Mouse (Mus musculus) spleen, adult 2 months (tissue): ENCODE measurements around the gene Txnrd3. TPM values are rescaled to one million over a fixed set of nuclear protein-coding genes. Genes with fewer than 3 reads are reported as not detected.
A peak's percentile ranks its signal among the peaks of the same experiment; 100 is the strongest.

ENCODE experiments used
- DNase-seq, 2 experiments: peaks; one replicate each; pipeline versions ENCODE4 v3.0.0 to v3.0.0-alpha.2; 2012 to 2021; ENCODE audit warnings: low spot score in 2 of 2, low read depth in 1 of 2
- H3K27ac ChIP-seq: fragments of 200-500 bp; 2 replicates; pipeline ENCODE4 v1.5.1; 2012; ENCODE audit warnings: low read length, inconsistent platforms; ENCODE audit not compliant: insufficient read depth
- H3K27me3 ChIP-seq: fragments of 200-500 bp; 2 replicates; pipeline ENCODE4 v1.6.1; 2012; ENCODE audit warnings: mild to moderate bottlenecking, moderate library complexity, low read length, inconsistent platforms; ENCODE audit not compliant: control insufficient read depth, insufficient read depth
- H3K36me3 ChIP-seq: fragments of 200-500 bp; 2 replicates; pipeline ENCODE4 v1.6.1; 2012; ENCODE audit warnings: mild to moderate bottlenecking, low read length, inconsistent platforms; ENCODE audit not compliant: control insufficient read depth, insufficient read depth
- H3K4me1 ChIP-seq: fragments of 200-500 bp; 2 replicates; pipeline ENCODE4 v1.6.1; 2011; ENCODE audit warnings: inconsistent platforms; ENCODE audit not compliant: control insufficient read depth, insufficient read depth, insufficient read length
- H3K4me3 ChIP-seq: fragments of 200-500 bp; 2 replicates; pipeline ENCODE4 v1.5.1; 2011; ENCODE audit warnings: mild to moderate bottlenecking, inconsistent platforms; ENCODE audit not compliant: insufficient read depth, insufficient read length; ENCODE audit errors: extremely low read depth
- CTCF ChIP-seq: fragments of 200-500 bp; IDR thresholded peaks from 2 replicates; pipeline ENCODE4 v1.5.1; 2011; ENCODE audit warnings: mild to moderate bottlenecking, inconsistent platforms; ENCODE audit not compliant: insufficient read depth, insufficient read length, insufficient replicate concordance; ENCODE audit errors: extremely low read depth
- POLR2A ChIP-seq: fragments of 200-500 bp; IDR thresholded peaks from 2 replicates; pipeline ENCODE4 v1.6.1; 2011; ENCODE audit warnings: low read depth, low read length, inconsistent platforms
- WGBS: fragments of 180-500 bp; shearing (Covaris S2); methylation state at CpG from one replicate; pipeline ENCODE4 v1.1.7; 2018; 5-methylcytosine and 5-hydroxymethylcytosine counted together
- polyA plus RNA-seq: library from polyadenylated mRNA; depleted of rRNA; stranded (reverse); fragments of >200 nt; gene quantifications from 2 replicates; pipeline ENCODE4 v1.2.3, GENCODE M21; 2012

Gene Txnrd3
- polyA plus RNA-seq, 1 experiment = 2.9 TPM

GRCm38 (mm10) chr6:89631809-89632562 lies 11.8 kb upstream of the Txnrd3 start:
- peak; percentile 46; the same call in 1 of the 2 replicates for TF ChIP-seq CTCF
- no peak for TF ChIP-seq POLR2A
- H3K4me3 ChIP-seq = no peak overlapping the region

GRCm38 (mm10) chr6:89633115-89633514 lies 10.7 kb upstream of the Txnrd3 start:
- Histone ChIP-seq H3K4me1 (peaks cover 4% of the 10 kb centered on the region; the same call in 1 of the 2 replicates), H3K27me3 (no peaks in the 10 kb centered on the region), H3K4me3 (no peak overlapping the region), H3K27ac (no peak overlapping the region), H3K36me3 (no peaks in the 10 kb centered on the region)
- TF ChIP-seq POLR2A (no peak), CTCF (no peak)
- 51% methylated on average over 7 of the region's 7 CpGs for WGBS
- DNase-seq = no peak

More at GRCm38 (mm10) chr6:89631809-89632562, 11.8 kb upstream of the Txnrd3 start:
- WGBS = 12% methylated on average over 10 of the region's 10 CpGs
- peak; percentile 71 to 73 for DNase-seq
- no peak overlapping the region for H3K27ac ChIP-seq
- peaks cover 4% of the 10 kb centered on the region; the same call in 1 of the 2 replicates for H3K4me1 ChIP-seq
- no peaks in the 10 kb centered on the region for H3K27me3 ChIP-seq
- no peaks in the 10 kb centered on the region for H3K36me3 ChIP-seq

GRCm38 (mm10) chr6:89634400-89634799 lies 9.4 kb upstream of the Txnrd3 start:
- H3K4me1 ChIP-seq = peaks cover 4% of the 10 kb centered on the region; the same call in 1 of the 2 replicates
- H3K4me3 ChIP-seq = no peak overlapping the region
- no peak for DNase-seq
- no peaks in the 10 kb centered on the region for H3K36me3 ChIP-seq
- no peak overlapping the region for H3K27ac ChIP-seq
- TF ChIP-seq POLR2A (no peak), CTCF (no peak)
- WGBS = 29% methylated on average over 8 of the region's 8 CpGs
- no peaks in the 10 kb centered on the region for H3K27me3 ChIP-seq

GRCm38 (mm10) chr6:89637977-89638376 lies 5.8 kb upstream of the Txnrd3 start:
- Histone ChIP-seq H3K27me3 (no peaks in the 10 kb centered on the region), H3K36me3 (no peaks in the 10 kb centered on the region), H3K4me1 (no peaks in the 10 kb centered on the region), H3K27ac (no peak overlapping the region), H3K4me3 (no peak overlapping the region)
- no peak for DNase-seq
- no peak for TF ChIP-seq CTCF
- no peak for TF ChIP-seq POLR2A
- WGBS = 53% methylated on average over 4 of the region's 4 CpGs

GRCm38 (mm10) chr6:89639025-89639424 lies 4.8 kb upstream of the Txnrd3 start:
- Histone ChIP-seq H3K4me3 (no peak overlapping the region), H3K27me3 (no peaks in the 10 kb centered on the region), H3K36me3 (no peaks in the 10 kb centered on the region), H3K4me1 (no peaks in the 10 kb centered on the region), H3K27ac (no peak overlapping the region)
- WGBS = 46% methylated on average over 2 of the region's 2 CpGs
- TF ChIP-seq CTCF (peak; percentile 36; the same call in 1 of the 2 replicates), POLR2A (no peak)
- DNase-seq = peak in 1 of 2 experiments; percentile 42

GRCm38 (mm10) chr6:89644271-89645075 lies 685 bp downstream of the Txnrd3 start:
- DNase-seq = peak; percentile 85 to 90
- WGBS = under 1% methylated on average over 41 of the region's 41 CpGs
- Histone ChIP-seq H3K36me3 (no peaks in the 10 kb centered on the region), H3K4me3 (peak overlapping the region; percentile 59), H3K4me1 (no peaks in the 10 kb centered on the region), H3K27ac (peak overlapping the region; percentile 74; the same call in 1 of the 2 replicates), H3K27me3 (no peaks in the 10 kb centered on the region)
- TF ChIP-seq POLR2A = no peak
- TF ChIP-seq CTCF = no peak
